Mouse (Mus musculus): ENCODE measurements at regions not wholly inside any gene's neighbourhood (a gene's known extent, or its start where the extent isn't known, plus 50 kb on each side); places are given as distances from the start of the nearest gene placed in this dataset.

GRCm38 (mm10) chr3:70105561-70105960 lies 98.1 kb downstream of the Otol1 start:
- Histone ChIP-seq H3K36me3 (replicated peaks; ENCODE audit: control insufficient read depth, insufficient read depth, low read length) (no peaks in the 10 kb centered on the region), H3K4me2 (ENCODE audit: low read depth, low read length) (no peak overlapping the region), H3K9ac (replicated peaks; ENCODE audit: low read depth, low read length) (no peak overlapping the region), H3K4me1 (ENCODE audit: control insufficient read depth, insufficient read depth) (no peaks in the 10 kb centered on the region), H3K27me3 (ENCODE audit: control insufficient read depth, insufficient read depth, low read length) (0 out of 2 replicates have a peak, but pooled peaks cover 3% of the 10 kb centered on the region), H3K9me3 (replicated peaks; ENCODE audit: control insufficient read depth, low read length) (no peaks in the 10 kb centered on the region), H3K27ac (ENCODE audit: low read depth) (no peak overlapping the region), H3K4me3 (ENCODE audit: low read depth, low read length) (no peak overlapping the region)
- 68% methylated on average over 1 of the region's 1 CpGs for whole genome bisulfite sequencing
- DNase-seq (ENCODE audit: low spot score) (no peak), ATAC-seq (ENCODE audit: insufficient read depth, low read depth) (no peak)
- no peak for TF ChIP-seq CTCF (IDR thresholded peaks at IDR 0.05; ENCODE audit: low read depth)
- TF ChIP-seq EP300 (IDR thresholded peaks at IDR 0.05; ENCODE audit: low read depth): no peak

GRCm38 (mm10) chr3:70106141-70106540 lies 98.7 kb downstream of the Otol1 start:
- WGBS: 69% methylated on average over 2 of the region's 2 CpGs
- H3K4me2 ChIP-seq (ENCODE audit: low read depth, low read length): no peak overlapping the region
- H3K4me3 ChIP-seq (ENCODE audit: low read depth, low read length): no peak overlapping the region
- no peak overlapping the region for H3K9ac ChIP-seq (replicated peaks; ENCODE audit: low read depth, low read length)
- H3K27me3 ChIP-seq (ENCODE audit: control insufficient read depth, insufficient read depth, low read length): 0 out of 2 replicates have a peak, but pooled peaks cover 3% of the 10 kb centered on the region
- H3K36me3 ChIP-seq (replicated peaks; ENCODE audit: control insufficient read depth, insufficient read depth, low read length): no peaks in the 10 kb centered on the region
- no peak overlapping the region for H3K27ac ChIP-seq (ENCODE audit: low read depth)
- no peak for TF ChIP-seq EP300 (IDR thresholded peaks at IDR 0.05; ENCODE audit: low read depth)
- TF ChIP-seq CTCF (IDR thresholded peaks at IDR 0.05; ENCODE audit: low read depth): no peak
- ATAC-seq (ENCODE audit: insufficient read depth, low read depth) (no peak), DNase-seq (ENCODE audit: low spot score) (no peak)
- no peaks in the 10 kb centered on the region for H3K9me3 ChIP-seq (replicated peaks; ENCODE audit: control insufficient read depth, low read length)
- no peaks in the 10 kb centered on the region for H3K4me1 ChIP-seq (ENCODE audit: control insufficient read depth, insufficient read depth)

- DNase-seq (ENCODE audit: low spot score): no peak
- H3K4me1 ChIP-seq (ENCODE audit: control insufficient read depth, insufficient read depth): no peaks in the 10 kb centered on the region
- H3K4me3 ChIP-seq (ENCODE audit: low read depth, low read length): no peak overlapping the region
- no peak for ATAC-seq (ENCODE audit: insufficient read depth, low read depth)
- H3K9ac ChIP-seq (replicated peaks; ENCODE audit: low read depth, low read length): no peak overlapping the region
- WGBS: 79% methylated on average over 1 of the region's 1 CpGs
- no peaks in the 10 kb centered on the region for H3K27me3 ChIP-seq (ENCODE audit: control insufficient read depth, insufficient read depth, low read length)
- no peak overlapping the region for H3K27ac ChIP-seq (ENCODE audit: low read depth)
- TF ChIP-seq CTCF (IDR thresholded peaks at IDR 0.05; ENCODE audit: low read depth): no peak
- TF ChIP-seq EP300 (IDR thresholded peaks at IDR 0.05; ENCODE audit: low read depth): no peak
- H3K36me3 ChIP-seq (replicated peaks; ENCODE audit: control insufficient read depth, insufficient read depth, low read length): no peaks in the 10 kb centered on the region
- no peak overlapping the region for H3K4me2 ChIP-seq (ENCODE audit: low read depth, low read length)
- no peaks in the 10 kb centered on the region for H3K9me3 ChIP-seq (replicated peaks; ENCODE audit: control insufficient read depth, low read length)
Measured at GRCm38 (mm10) chr3:70126212-70126611, 118.8 kb downstream of the Otol1 start.

GRCm38 (mm10) chr3:70130241-70131029 lies 123.0 kb downstream of the Otol1 start:
- no peaks in the 10 kb centered on the region for H3K4me1 ChIP-seq (ENCODE audit: control insufficient read depth, insufficient read depth)
- no peak for TF ChIP-seq CTCF (IDR thresholded peaks at IDR 0.05; ENCODE audit: low read depth)
- no peak for TF ChIP-seq EP300 (IDR thresholded peaks at IDR 0.05; ENCODE audit: low read depth)
- no peak overlapping the region for H3K27ac ChIP-seq (ENCODE audit: low read depth)
- H3K36me3 ChIP-seq (replicated peaks; ENCODE audit: control insufficient read depth, insufficient read depth, low read length): no peaks in the 10 kb centered on the region
- ATAC-seq (ENCODE audit: insufficient read depth, low read depth): no peak
- H3K4me2 ChIP-seq (ENCODE audit: low read depth, low read length): no peak overlapping the region
- H3K9ac ChIP-seq (replicated peaks; ENCODE audit: low read depth, low read length): no peak overlapping the region
- H3K27me3 ChIP-seq (ENCODE audit: control insufficient read depth, insufficient read depth, low read length): no peaks in the 10 kb centered on the region
- H3K9me3 ChIP-seq (replicated peaks; ENCODE audit: control insufficient read depth, low read length): no peaks in the 10 kb centered on the region
- no peak for DNase-seq (ENCODE audit: low spot score)
- 70% methylated on average over 8 of the region's 8 CpGs for WGBS
- no peak overlapping the region for H3K4me3 ChIP-seq (ENCODE audit: low read depth, low read length)

- WGBS: 73% methylated on average over 2 of the region's 2 CpGs
- no peak overlapping the region for H3K4me3 ChIP-seq (ENCODE audit: low read depth, low read length)
Measured at GRCm38 (mm10) chr3:70134963-70135362, 127.5 kb downstream of the Otol1 start.

GRCm38 (mm10) chr3:70138488-70138887 lies 131.1 kb downstream of the Otol1 start:
- Histone ChIP-seq H3K27me3 (ENCODE audit: control insufficient read depth, insufficient read depth, low read length) (no peaks in the 10 kb centered on the region), H3K36me3 (replicated peaks; ENCODE audit: control insufficient read depth, insufficient read depth, low read length) (no peaks in the 10 kb centered on the region), H3K4me1 (ENCODE audit: control insufficient read depth, insufficient read depth) (no peaks in the 10 kb centered on the region), H3K27ac (ENCODE audit: low read depth) (no peak overlapping the region), H3K4me2 (ENCODE audit: low read depth, low read length) (no peak overlapping the region), H3K9ac (replicated peaks; ENCODE audit: low read depth, low read length) (no peak overlapping the region), H3K4me3 (ENCODE audit: low read depth, low read length) (no peak overlapping the region), H3K9me3 (replicated peaks; ENCODE audit: control insufficient read depth, low read length) (no peaks in the 10 kb centered on the region)
- TF ChIP-seq EP300 (IDR thresholded peaks at IDR 0.05; ENCODE audit: low read depth) (no peak), CTCF (IDR thresholded peaks at IDR 0.05; ENCODE audit: low read depth) (no peak)
- WGBS: 78% methylated on average over 2 of the region's 2 CpGs
- DNase-seq (ENCODE audit: low spot score) (no peak), ATAC-seq (ENCODE audit: insufficient read depth, low read depth) (no peak)

More at GRCm38 (mm10) chr3:70134963-70135362, 127.5 kb downstream of the Otol1 start:
- H3K27ac ChIP-seq (ENCODE audit: low read depth): no peak overlapping the region
- no peak overlapping the region for H3K4me2 ChIP-seq (ENCODE audit: low read depth, low read length)
- H3K36me3 ChIP-seq (replicated peaks; ENCODE audit: control insufficient read depth, insufficient read depth, low read length): no peaks in the 10 kb centered on the region
- TF ChIP-seq EP300 (IDR thresholded peaks at IDR 0.05; ENCODE audit: low read depth) (no peak), CTCF (IDR thresholded peaks at IDR 0.05; ENCODE audit: low read depth) (no peak)
- no peak for ATAC-seq (ENCODE audit: insufficient read depth, low read depth)
- no peaks in the 10 kb centered on the region for H3K4me1 ChIP-seq (ENCODE audit: control insufficient read depth, insufficient read depth)
- no peak overlapping the region for H3K9ac ChIP-seq (replicated peaks; ENCODE audit: low read depth, low read length)
- H3K27me3 ChIP-seq (ENCODE audit: control insufficient read depth, insufficient read depth, low read length): no peaks in the 10 kb centered on the region
- no peaks in the 10 kb centered on the region for H3K9me3 ChIP-seq (replicated peaks; ENCODE audit: control insufficient read depth, low read length)
- no peak for DNase-seq (ENCODE audit: low spot score)

Data from heart, postnatal 0 days (tissue).